Mouse (Mus musculus) natural killer cell, adult 2 months (primary cell): Measurements from ENCODE around the gene Foxj1.
"Not testable (repeated sequence)": the region's sequence is repeated elsewhere in the genome, so short reads cannot be mapped to it uniquely, and the experiment has no call there.

Source experiments
- DNase-seq, 2 experiments: peaks; one replicate each; pipeline ENCODE4 v3.0.0; 2022; ENCODE audit warnings: low spot score in 2 of 2

Foxj1 gene

DNA sequence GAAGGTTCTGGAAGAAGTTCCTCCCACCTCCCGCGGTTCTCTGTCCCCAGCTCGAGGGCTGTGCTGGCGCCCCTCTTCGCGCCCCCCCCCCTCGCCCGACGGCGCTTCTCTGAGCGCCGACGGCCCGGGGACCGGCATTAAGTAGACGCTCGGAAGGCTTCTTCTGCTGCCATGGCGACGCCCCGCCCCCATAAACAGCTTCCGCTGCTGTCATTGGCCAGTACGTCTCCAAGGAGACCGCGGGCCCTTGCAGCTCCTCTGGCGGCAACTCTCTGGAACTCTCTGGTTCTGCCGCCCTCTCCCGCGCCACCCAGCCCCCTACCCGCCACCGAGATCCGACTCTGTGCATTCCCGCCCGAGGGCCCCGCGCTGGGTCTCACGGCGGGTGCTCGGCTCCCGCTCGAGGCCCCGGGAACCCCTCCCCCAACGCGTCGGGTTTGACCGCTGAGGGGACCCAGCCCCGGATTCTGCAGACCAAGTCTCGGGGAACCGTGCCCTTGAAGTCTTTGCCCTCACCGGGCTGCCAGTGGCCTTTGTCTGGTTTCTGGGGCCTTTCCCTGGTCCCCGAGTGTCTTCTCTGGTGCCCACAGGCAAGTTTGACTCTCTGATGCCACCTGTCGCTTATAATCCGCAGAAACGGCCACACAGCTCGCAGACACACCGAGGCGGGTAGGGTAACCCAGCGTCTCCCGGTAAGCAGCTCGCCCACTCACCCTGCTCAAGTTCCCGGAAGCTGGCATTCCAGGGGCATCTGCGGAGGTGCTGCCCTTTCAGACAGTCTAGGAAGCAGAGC, at the start of gene Foxj1:
Foxj1 (minus strand) TSS at position 156 of the 793 bp plus-strand sequence.
- DNase-seq = peak; percentile 94 to 96

DNA sequence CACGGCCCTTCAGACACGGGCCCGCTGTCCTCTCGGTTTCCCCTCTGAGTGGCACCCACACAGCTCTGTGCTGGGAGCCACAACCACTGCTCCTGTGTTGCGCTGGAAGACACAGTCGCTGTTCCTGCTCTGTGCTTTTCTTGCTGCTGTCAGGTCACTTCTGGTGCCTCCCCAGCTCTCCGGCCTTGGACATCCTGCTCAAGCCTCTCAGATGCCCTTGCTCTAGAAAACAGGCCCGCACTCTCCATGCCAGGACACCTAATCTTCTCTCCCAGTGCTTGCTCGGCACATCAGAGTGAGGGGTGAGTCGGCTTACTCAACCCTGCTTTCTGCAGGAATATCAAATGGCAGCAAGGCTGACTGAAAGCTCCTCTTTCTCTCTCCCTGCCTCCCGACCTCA, 49.0 kb upstream of the Foxj1 start:
- no peak for DNase-seq

DNA sequence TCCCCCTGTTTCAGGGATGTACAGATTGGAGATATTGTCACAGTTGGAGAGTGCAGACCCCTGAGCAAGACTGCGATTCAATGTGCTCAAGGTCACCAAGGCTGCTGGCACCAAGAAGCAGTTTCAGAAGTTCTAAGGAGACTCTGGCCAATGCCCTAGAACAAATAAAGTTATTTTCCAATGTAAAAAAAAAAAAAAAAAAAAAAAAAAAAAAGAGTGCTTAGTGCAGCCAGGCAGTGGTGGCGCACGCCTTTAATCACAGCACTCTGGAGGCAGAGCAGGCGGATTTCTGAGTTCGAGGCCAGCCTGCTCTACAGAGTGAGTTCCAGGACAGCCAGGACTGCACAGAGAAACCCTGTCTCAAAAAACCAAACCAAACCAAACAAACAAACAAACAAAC, 47.9 kb upstream of the Foxj1 start:
- not testable (repeated sequence) for DNase-seq

DNA sequence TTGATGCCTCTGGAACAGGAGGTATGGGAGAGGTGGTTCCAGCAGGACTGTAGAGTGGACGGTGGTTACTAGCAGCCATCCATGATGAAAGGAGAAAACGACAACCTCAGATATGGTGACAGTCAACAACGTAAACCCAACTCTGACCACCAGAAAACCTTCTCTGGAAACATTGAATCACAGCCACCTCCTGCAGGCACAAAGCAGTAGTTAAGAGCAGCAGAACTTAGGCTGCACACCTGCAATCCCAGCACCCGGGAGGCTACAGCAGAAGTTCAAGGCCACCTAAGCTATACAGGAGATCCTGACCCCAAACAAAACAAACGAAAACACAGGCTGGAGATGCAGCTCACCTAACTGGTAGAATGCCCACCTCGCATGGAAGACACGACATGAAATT, 45.6 kb upstream of the Foxj1 start:
- no peak for DNase-seq

DNA sequence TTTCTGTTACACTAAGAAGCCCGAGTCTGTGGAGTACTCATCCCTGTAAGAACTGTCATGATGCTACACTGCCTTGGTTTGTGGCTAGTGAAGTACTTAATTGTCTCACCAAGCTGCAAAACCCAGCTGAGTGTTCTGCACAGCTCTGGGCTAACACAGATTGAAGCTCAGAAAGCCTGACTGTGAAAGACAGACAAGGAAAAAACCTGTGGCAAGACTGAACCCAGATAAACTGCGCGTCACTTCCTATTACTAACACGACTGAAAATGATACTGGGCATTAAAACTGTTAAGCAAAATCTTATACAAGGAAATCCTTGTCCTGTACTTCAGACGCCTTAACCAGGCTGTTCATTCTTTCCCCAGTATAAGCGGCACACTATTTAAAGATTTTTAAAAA, 44.3 kb upstream of the Foxj1 start:
- peak; percentile 14 to 41 for DNase-seq

DNA sequence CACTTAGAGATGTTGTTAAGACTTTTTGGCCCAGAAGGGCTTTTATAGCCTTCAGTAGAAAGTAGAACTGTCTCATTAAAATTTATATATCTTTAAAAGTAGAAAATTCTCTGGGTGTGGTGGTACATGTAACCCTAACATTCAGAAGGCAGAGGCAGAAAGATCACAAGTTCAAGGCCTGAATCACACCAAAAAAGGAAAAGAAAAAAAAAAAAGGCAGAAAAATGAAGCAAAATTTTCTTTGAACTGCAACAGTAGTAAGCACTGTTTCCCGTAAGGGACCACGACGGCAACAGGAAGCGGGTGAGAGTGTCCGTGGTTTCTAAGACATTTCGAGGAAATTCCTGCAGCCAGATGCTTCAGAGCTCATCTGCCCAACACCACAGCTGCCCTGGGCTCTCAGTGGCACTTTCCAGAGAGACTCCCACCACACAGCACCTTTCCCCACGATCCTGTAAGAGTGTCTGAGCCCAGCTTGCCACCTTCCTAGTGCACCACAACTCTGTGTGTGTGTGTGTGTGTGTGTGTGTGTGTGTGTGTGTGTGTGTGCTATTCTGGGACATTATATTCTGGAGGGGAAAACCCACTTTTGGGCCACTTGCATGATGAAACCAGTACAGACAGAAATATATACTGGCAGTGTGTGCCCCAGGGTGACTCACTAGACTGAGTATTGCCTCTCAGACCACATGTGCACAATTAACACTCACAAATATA, 41.9 kb upstream of the Foxj1 start:
- peak; percentile 71 to 81 for DNase-seq

DNA sequence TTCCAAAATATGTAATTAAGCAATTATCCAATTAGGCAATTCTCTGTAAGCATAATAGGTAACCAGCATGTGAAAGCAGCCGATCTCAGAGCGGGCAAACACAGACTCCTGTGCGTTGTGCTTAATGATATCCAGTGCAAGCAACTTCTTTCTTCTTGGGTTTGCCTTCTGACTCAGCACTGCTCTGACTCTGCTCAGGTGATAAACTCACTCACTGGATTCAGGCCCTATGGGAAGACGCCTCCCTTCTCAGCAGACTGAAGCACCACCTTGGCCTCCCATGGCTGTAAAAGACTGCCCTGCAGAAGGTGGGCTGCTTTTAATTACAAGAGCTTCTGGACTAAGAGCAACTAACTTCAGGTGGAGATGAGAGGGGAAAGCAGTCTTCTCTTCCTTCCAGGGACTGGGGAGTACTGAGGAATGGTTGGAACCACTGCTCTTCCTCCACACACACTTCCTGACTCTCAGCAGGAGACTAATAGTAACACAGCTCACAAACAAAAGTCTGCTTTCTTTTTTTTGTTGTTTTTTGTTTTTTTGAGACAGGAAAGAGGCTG, 36.8 kb upstream of the Foxj1 start:
- DNase-seq = no peak

DNA sequence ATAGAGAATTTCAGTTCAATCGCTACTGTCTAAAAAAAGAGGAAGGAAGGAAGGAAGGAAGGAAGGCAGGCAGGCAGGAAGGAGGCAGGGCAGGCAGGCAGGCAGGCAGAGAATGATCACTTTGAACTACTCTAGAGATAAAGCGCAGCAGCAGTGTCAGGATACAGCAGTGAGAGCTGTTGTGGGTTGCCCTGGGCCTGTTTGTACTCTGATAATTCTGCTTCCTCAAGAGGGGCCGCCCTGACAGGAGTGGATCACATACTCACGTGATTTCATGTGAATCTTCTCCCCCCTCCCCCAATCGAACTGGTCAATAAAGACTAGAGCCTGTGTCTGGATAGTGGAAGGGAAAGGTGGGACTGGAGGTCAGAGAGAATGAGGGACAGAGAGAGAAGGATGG, 34.4 kb upstream of the Foxj1 start:
- DNase-seq = peak in 1 of 2 experiments; percentile 16

DNA sequence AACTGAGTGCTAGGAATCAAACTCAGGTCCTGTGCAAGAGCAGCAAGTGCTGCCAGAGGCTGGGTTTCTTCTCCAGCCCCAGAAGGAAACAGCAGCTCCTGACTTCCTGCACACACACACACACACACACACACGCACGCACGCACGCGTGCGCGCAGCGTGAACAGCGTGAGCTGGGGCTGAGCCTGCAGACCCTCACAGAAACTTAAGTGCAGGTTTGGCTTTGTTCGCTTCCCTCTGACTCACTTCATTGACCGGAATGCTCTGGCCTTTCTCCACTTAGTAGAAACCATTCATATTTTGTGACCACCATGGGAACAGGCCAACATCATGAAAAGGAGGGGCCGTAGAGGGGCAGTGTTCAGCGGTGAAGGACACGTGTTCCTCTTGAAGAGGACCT, 33.9 kb upstream of the Foxj1 start:
- no peak for DNase-seq

DNA sequence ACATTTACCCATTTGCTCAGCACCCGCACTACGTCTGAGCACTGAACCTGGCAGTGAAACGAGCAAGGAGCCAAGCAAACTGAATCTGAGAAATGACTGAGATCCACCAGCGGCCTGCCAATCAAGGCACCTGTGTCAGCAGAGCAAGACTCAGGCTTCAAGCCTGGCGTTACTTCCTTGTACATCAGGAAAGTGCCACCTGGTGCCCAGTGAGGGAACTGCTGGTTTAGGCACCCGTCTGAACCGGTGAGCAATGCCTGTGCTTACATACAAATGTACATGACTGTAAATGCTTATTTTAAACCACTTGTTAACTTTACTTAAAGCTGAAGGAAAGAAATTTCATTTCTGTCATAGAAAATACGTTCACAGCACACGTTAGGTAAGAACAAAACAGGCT, 32.9 kb upstream of the Foxj1 start:
- DNase-seq = peak; percentile 75 to 87

DNA sequence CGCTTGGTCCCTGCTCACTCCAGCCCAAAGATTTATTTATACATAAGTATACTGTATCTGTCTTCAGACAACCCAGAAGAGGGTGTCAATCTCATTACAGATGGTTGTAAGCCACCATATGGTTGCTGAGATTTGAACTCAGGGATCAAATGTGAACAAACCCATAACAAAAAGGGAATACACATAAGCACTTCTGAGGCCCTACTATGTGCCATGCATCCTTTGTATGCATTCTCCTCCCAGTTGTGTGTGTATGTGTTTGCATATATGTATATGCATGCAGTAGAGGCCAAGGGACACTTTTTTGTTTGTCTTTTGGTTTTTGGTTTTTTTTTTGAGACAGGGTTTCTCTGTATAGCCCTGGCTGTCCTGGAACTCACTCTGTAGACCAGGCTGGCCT, 31.4 kb upstream of the Foxj1 start:
- no peak for DNase-seq

DNA sequence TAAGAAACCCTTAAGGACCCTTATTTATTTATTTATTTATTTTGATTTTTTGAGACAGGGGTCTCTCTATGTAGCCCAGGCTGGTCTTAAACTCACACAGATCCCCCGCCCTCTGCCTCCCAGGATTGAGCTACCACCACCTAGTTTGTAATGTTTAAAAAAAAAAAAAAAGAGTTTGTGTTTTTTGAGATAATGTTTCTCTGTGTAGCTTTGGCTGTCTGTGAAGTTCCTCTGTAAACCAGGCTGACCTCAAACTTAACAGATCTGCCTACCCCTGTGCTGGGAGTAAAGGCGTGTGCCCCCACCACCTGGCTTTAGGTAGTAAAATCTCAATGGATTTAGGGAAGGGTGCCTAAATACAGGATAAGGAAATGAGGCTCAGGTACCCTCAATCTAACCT, 30.9 kb upstream of the Foxj1 start:
- DNase-seq = no peak

DNA sequence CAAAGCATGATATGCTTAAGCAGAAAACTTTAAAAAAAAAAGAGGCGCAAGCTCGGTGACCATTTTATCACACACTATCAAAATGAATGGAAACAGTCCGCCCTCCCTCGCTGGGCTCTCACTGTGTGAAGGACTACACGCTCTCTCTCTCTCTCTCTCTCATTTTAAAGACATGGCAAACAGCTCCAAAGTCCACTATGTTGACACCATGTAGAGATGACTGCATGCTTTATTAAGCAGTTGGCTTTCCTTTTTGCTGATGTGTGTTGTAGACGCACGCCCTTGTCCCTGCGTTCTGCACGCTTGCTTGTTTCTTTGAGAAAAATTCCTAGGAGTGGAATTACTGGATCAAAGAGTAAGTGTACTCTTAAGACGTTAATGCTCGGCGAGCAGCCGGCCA, 30.2 kb upstream of the Foxj1 start:
- DNase-seq = no peak

DNA sequence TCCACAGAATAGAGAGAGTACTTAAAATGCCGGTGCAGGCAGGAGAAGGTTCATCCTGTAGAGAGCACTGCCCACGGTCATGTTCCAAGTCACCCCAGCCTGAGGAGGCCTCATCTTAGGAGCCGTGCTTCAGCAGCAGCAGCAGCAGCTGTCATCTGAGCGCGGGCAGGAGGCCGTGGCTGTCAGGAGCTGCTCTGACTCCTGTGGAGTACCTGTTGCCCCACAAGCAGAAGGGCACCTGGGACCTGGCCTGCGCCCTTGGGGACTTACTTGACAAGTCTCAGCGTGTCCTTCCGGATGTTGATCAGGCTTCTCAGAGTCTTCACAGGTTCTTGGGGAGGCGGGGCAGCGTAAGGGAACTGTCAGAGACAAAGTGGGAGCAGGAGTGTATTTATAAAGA, 26.8 kb upstream of the Foxj1 start:
- DNase-seq = peak in 1 of 2 experiments; percentile 8

DNA sequence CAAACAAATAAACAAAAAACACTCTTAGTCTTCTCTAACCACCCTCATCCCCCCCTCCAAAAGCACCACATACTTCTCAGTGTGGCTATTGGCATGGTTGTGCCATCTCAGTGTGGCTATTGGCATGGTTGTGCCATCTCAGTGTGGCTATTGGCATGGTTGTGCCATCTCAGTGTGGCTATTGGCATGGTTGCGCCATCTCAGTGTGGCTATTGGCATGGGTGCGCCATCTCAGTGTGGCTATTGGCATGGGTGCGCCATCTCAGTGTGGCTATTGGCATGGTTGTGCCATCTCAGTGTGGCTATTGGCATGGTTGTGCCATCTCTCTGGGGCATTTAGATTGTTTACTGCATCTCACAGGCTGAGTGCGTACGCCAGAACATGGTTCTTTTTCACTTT, 25.7 kb upstream of the Foxj1 start:
- DNase-seq = not testable (repeated sequence)

DNA sequence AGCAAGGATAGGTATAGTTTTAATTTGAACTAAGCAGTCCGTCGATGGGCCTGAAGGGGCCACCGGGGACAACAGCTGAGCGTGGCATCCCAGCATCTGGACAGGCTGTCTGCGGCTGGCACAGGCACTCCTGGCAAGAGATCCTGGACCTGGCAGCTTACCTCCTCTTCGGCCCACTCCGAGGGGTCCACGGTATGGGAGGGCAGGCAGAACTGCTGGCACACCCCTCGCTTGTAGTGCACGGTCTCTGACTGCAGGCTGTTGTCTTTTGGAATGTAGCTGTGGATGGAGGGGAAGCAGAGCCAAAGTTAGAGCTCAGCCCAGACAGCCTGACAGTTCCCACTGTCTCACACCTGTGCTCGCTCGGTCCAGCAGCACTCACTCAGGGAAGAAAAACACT, 24.5 kb upstream of the Foxj1 start:
- DNase-seq = no peak

DNA sequence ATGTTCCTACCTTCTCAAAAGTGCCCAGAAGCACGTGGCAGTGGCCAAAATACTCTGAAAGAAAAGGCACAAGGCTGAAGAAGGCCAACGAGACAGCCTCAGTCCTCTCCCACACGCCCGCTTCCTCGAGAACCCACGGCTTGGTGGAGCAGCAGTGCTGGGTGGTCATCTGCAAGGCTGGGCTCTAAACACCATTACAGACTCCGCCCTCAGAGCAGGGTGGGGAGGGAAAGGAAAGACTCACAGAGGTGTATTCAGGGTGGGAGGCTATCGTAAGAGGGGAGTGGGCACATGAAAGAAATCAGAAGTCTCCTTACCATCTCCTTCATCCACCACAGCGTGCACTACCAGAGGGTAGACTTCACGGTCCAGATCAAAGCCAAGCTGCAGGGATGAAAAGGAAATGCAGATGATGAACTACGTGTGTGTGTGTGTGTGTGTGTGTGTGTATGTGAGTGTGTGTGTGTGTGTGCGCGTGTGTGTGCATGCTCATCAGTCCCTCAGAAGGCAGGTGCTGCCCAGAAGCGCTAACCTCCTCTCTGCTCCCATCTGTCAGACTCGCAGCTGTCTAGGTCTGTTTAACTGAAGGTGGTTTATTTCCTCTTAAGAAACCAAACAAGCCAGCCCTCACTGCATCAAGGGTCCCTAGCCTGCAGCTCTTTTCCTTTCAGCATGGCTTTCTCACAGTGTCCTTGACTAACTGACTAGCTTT, 23.9 kb upstream of the Foxj1 start:
- DNase-seq = no peak

DNA sequence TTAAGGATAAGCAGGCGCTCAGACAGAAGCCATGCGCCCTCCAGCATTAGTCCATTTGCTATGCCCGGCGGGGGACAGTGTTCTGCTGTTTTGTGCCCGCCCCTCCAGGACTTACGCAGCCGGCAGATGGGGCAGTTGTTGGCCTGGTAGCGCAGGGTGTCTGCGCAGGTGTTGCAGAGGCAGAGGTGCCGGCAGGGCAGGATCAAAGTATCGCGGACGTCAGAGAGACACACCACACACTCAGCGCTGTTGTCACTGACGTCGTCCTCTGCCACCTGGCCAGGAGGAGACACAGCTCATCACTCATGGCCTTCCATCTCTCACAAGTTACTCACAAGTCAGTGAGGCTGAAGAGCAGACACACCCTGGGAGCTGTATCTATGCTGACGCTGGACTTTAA, 19.3 kb upstream of the Foxj1 start:
- no peak for DNase-seq

DNA sequence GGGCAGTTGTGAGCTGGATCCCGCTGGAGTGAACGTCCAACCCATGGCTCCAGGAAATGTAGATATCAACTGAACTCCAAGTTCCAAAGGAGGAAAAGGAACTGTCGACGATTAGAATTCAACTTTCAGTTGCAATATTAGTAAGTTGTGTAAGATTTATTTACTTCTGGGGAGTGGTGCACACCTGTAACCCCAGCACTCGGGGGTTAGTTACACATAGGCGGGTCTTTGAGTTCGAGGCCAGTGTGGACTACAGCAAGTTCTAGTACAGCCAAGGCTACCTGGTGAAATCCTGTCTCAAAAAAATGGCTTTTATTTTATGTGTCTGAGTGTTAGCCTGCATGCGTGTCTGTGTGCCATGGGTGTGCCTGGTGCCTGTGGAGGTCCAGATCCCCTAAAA, 18.3 kb upstream of the Foxj1 start:
- DNase-seq = no peak

DNA sequence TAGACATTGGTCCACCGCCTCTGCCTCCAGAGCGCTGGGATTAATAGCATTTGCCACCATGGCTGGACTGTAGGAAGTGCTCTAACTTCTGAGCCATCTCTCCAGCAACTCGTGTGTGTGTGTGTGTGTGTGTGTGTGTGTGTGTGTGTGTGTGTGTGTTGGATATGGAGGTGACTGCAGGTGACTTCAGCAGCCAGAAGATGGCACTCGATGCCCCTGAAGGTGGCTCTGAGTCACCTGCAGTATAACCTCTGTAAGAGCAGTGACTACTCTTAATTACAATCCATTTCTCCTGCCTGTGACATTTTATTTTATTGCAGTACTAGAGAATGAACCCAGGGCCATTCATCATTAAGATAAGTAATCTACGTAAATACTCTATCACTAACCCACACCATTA, 16.1 kb upstream of the Foxj1 start:
- no peak for DNase-seq

DNA sequence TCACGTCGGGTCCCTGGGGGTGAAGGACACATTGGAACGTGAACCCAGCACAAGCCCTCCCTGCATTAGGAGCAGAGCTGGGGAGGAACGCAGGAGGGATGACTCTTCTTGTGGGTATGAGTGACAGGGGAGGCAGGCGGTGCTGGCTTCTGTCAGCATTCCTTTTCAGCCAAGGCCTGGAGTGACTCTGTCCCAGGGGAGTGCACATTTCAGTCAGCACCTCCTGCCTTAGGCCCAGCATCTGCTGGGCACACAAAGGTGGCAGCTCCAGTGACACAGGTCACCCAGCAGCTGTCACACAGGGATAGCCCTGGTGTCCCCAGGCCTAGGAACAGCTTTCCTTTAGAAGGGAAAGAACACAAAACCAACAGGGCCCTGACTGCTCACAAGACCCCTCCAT, 12.8 kb upstream of the Foxj1 start:
- DNase-seq = no peak

DNA sequence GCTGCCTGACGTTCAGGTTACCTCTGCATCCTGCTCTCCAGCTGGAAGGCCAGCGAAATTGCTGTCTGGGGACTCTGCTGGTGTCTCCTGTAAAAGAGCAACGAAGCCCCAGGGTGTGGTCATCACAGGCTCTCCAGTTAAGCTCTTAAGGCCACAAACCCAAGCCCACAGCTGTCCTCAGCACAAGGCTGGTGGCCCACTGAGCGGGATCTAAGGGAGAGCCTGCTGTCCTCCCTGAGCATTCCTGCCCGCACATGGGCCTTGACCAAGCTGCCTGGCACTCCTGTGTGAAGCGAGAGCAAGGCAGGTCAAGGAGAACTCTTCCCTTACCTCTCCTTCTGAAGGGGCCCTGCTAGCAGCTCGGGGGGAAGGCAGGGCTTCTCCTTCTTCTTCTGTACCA, 11.8 kb upstream of the Foxj1 start:
- no peak for DNase-seq
